Comparison of ENCODE assay signal across 8 mouse cellular contexts in the genomic region with DNA sequence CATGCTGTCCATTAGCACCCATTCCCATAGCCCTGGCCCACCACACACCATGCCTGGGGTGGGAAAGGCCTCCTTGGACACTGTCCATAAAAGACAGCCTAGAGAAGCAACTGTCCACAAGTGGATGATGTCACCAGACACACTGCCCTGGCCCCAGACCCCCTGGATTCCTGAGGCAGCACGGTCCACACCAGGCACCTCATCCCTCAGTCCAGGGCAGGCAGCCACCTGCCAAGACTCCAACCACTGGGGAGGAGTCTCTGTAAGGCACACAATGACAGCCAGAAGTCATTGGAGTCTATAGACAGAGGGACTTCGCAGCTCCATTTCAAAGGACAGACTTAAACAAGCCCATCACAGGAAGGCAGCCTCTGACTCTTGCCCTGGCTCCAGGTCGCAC. TPM values are rescaled to one million over a fixed set of nuclear protein-coding genes. Genes with fewer than 3 reads are reported as not detected.
DNase-seq lines count a peak whose midpoint lies in the region; ATAC-seq and TF ChIP-seq lines count a peak whose summit lies in the region.

No protein-coding gene starts in this region.

- H3K27ac ChIP-seq in cerebellum, adult 2 months (ENCODE audit: insufficient read depth, low read length) = peak overlapping the region; percentile 92; the same call in 1 of the 2 replicates
- no peak overlapping the region for H3K27ac ChIP-seq in liver, embryonic 11.5 days (ENCODE audit: low read depth, low read length)
- H3K27ac ChIP-seq in hindbrain, embryonic 14.5 days = no peak overlapping the region
- H3K27ac ChIP-seq in midbrain, embryonic 16.5 days (ENCODE audit: low read length) = no peak overlapping the region

- peak overlapping the region; percentile 98 for H3K4me3 ChIP-seq in cerebellum, adult 2 months (replicated peaks; ENCODE audit: insufficient read depth, low read depth, low read length)
- H3K4me3 ChIP-seq in liver, embryonic 11.5 days (ENCODE audit: low read depth, low read length) = peak overlapping the region; percentile 93; the same call in 1 of the 2 replicates
- peak overlapping the region; percentile 85; the same call in 1 of the 2 replicates for H3K4me3 ChIP-seq in hindbrain, embryonic 14.5 days (replicated peaks; ENCODE audit: low read length)
- H3K4me3 ChIP-seq in midbrain, embryonic 16.5 days (ENCODE audit: low read depth, low read length) = peak overlapping the region; percentile 87

- TF ChIP-seq CTCF in cerebellum, adult 2 months (IDR thresholded peaks at IDR 0.05; ENCODE audit: borderline replicate concordance, insufficient read depth, low read depth, low read length) = no peak

- WGBS in cerebellum, adult 2 months = 9% methylated on average over 3 of the region's 3 CpGs
- 80% methylated on average over 3 of the region's 3 CpGs for WGBS in liver, embryonic 11.5 days
- WGBS in hindbrain, embryonic 14.5 days = 63% methylated on average over 3 of the region's 3 CpGs
- WGBS in midbrain, embryonic 16.5 days = 77% methylated on average over 3 of the region's 3 CpGs

- H3K36me3 ChIP-seq in liver, embryonic 11.5 days (ENCODE audit: control insufficient read depth, insufficient read depth, low read length) = no peaks in the 10 kb centered on the region
- no peaks in the 10 kb centered on the region for H3K36me3 ChIP-seq in hindbrain, embryonic 14.5 days (replicated peaks; ENCODE audit: control insufficient read depth, insufficient read depth)
- no peaks in the 10 kb centered on the region for H3K36me3 ChIP-seq in midbrain, embryonic 16.5 days (ENCODE audit: control insufficient read depth, insufficient read depth, low read length)

- no peaks in the 10 kb centered on the region for H3K27me3 ChIP-seq in cerebellum, adult 2 months (ENCODE audit: control insufficient read depth, insufficient read depth, low read length)
- H3K27me3 ChIP-seq in liver, embryonic 11.5 days (replicated peaks; ENCODE audit: control insufficient read depth, insufficient read depth, low read length) = peaks cover 9% of the 10 kb centered on the region; the same call in 1 of the 2 replicates
- H3K27me3 ChIP-seq in hindbrain, embryonic 14.5 days (ENCODE audit: control insufficient read depth, insufficient read depth, low read length) = 0 out of 2 replicates have a peak, but pooled peaks cover 4% of the 10 kb centered on the region
- H3K27me3 ChIP-seq in midbrain, embryonic 16.5 days (ENCODE audit: control insufficient read depth, insufficient read depth, low read depth, low read length) = no peaks in the 10 kb centered on the region

- peak in 1 of 2 experiments; percentile 38 for DNase-seq in cerebellum, adult 2 months
- no peak for DNase-seq in cerebellum, adult 8-10 months
- no peak for DNase-seq in liver, embryonic 11.5 days (ENCODE audit: low spot score)
- no peak for DNase-seq in liver
- DNase-seq in hindbrain, embryonic 14.5 days (ENCODE audit: low spot score) = no peak
- DNase-seq in ovary, postnatal 36 days (ENCODE audit: low spot score) = no peak
- DNase-seq in right cerebral cortex, postnatal 14 days = no peak

- peaks cover 28% of the 10 kb centered on the region for H3K4me1 ChIP-seq in cerebellum, adult 2 months (ENCODE audit: control insufficient read depth, insufficient read depth, low read length)
- peaks cover 18% of the 10 kb centered on the region for H3K4me1 ChIP-seq in liver, embryonic 11.5 days (replicated peaks; ENCODE audit: control insufficient read depth, insufficient read depth, low read length)
- H3K4me1 ChIP-seq in hindbrain, embryonic 14.5 days (replicated peaks; ENCODE audit: control insufficient read depth, insufficient read depth, low read length) = peaks cover 22% of the 10 kb centered on the region
- H3K4me1 ChIP-seq in midbrain, embryonic 16.5 days (ENCODE audit: control insufficient read depth, insufficient read depth, low read length) = peaks cover 23% of the 10 kb centered on the region

- no peak for ATAC-seq in liver, embryonic 11.5 days (replicated peaks; ENCODE audit: low FRiP score)
- no peak for ATAC-seq in hindbrain, embryonic 14.5 days (ENCODE audit: low FRiP score)
- ATAC-seq in midbrain, embryonic 16.5 days = no peak

- TF ChIP-seq POLR2A in cerebellum, adult 2 months (IDR thresholded peaks at IDR 0.05; ENCODE audit: borderline replicate concordance, insufficient read depth, low read length) = no peak

- peak overlapping the region; percentile 97 for H3K4me2 ChIP-seq in liver, embryonic 11.5 days
- peak overlapping the region; percentile 99 for H3K4me2 ChIP-seq in hindbrain, embryonic 14.5 days (replicated peaks)
- peak overlapping the region; percentile 89 for H3K4me2 ChIP-seq in midbrain, embryonic 16.5 days (ENCODE audit: low read length)

- no peak overlapping the region; the same call in 1 of the 2 replicates for H3K9ac ChIP-seq in liver, embryonic 11.5 days (ENCODE audit: low read depth, low read length)
- no peak overlapping the region; the same call in 1 of the 2 replicates for H3K9ac ChIP-seq in hindbrain, embryonic 14.5 days
- H3K9ac ChIP-seq in midbrain, embryonic 16.5 days (ENCODE audit: low read depth, low read length) = peak overlapping the region; percentile 91

- H3K9me3 ChIP-seq in liver, embryonic 11.5 days (ENCODE audit: control insufficient read depth, low read length) = no peaks in the 10 kb centered on the region
- no peaks in the 10 kb centered on the region for H3K9me3 ChIP-seq in hindbrain, embryonic 14.5 days (ENCODE audit: control insufficient read depth, low read length)
- H3K9me3 ChIP-seq in midbrain, embryonic 16.5 days (replicated peaks; ENCODE audit: control insufficient read depth, low read length, poor library complexity, severe bottlenecking) = no peaks in the 10 kb centered on the region

RNA-seq across cellular contexts. Expression of gene Sema4d, which starts 1.9 kb away (rescaled TPM):
- polyA plus RNA-seq in cerebellum, adult 2 months (2012; rRNA removed) = 111 and 116 TPM in 2 replicates
- 18.6 and 21.7 TPM in 2 replicates for polyA plus RNA-seq in liver, embryonic 11.5 days (2014; fragmentation: Nextera tagmentation; extraction: Ambion mirVana)
- polyA plus RNA-seq in hindbrain, embryonic 14.5 days (2014; fragmentation: Nextera tagmentation; extraction: Ambion mirVana) = 16.2 and 17.8 TPM in 2 replicates
- 15.4 and 16.7 TPM in 2 replicates for polyA plus RNA-seq in midbrain, embryonic 16.5 days (2015; fragmentation: Nextera tagmentation; extraction: Ambion mirVana)

RNA-seq across cellular contexts. Expression of gene Gadd45g, which starts 54.9 kb away (rescaled TPM):
- 50.3 and 57.4 TPM in 2 replicates for polyA plus RNA-seq in cerebellum, adult 2 months (2012; rRNA removed)
- 29.4 and 30.4 TPM in 2 replicates for polyA plus RNA-seq in liver, embryonic 11.5 days (2014; fragmentation: Nextera tagmentation; extraction: Ambion mirVana)
- polyA plus RNA-seq in hindbrain, embryonic 14.5 days (2014; fragmentation: Nextera tagmentation; extraction: Ambion mirVana) = 38.4 and 43.6 TPM in 2 replicates
- 44.2 and 45.5 TPM in 2 replicates for polyA plus RNA-seq in midbrain, embryonic 16.5 days (2015; fragmentation: Nextera tagmentation; extraction: Ambion mirVana)
